Mouse (Mus musculus): ENCODE data around the gene Hcrtr1. TPM values are rescaled to one million over a fixed set of nuclear protein-coding genes. Genes with fewer than 3 reads are reported as not detected.

Gene Hcrtr1
- polyA plus RNA-seq, 1 experiment from 2014 or later: not detected

DNA sequence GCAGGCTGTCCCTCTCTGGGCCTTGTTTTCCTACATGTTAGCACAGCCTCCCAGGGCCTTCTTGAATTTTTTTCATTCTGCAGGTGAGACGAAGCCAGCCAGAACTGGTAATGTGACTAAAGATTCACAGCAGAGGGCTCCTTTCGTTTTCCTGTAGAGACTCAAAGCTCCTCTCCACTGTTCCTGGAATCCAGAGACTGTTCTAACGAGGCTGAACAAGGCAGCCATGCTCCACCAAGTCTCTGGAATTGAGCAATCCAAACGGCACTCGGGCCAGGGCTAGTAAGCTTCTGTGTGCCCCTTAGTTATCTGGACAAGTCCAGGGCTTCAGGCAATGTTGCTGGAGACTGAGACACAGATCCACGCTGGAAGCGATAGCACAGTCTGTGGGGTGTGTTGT lies 38.4 kb upstream of the Hcrtr1 start:
- no peak overlapping the region for H3K4me2 ChIP-seq (ENCODE audit: low read depth, low read length)
- WGBS: 53% methylated on average over 7 of the region's 7 CpGs
- no peaks in the 10 kb centered on the region for H3K9me3 ChIP-seq (replicated peaks; ENCODE audit: control insufficient read depth, low read length)
- H3K4me1 ChIP-seq (ENCODE audit: control insufficient read depth, insufficient read depth, low read length): peaks cover 58% of the 10 kb centered on the region
- no peak overlapping the region for H3K4me3 ChIP-seq (ENCODE audit: low read length)
- peak overlapping the region; percentile 63 for H3K27ac ChIP-seq (ENCODE audit: low read length)
- H3K27me3 ChIP-seq (ENCODE audit: control insufficient read depth, insufficient read depth, low read length): no peaks in the 10 kb centered on the region
- no peaks in the 10 kb centered on the region for H3K36me3 ChIP-seq (ENCODE audit: control insufficient read depth, insufficient read depth)
- no peak for ATAC-seq (replicated peaks; ENCODE audit: extremely low read depth, insufficient read depth, low FRiP score)
- H3K9ac ChIP-seq (ENCODE audit: low read length): 0 out of 2 replicates have a peak overlapping the region, but pooled peaks have one; percentile 3

DNA sequence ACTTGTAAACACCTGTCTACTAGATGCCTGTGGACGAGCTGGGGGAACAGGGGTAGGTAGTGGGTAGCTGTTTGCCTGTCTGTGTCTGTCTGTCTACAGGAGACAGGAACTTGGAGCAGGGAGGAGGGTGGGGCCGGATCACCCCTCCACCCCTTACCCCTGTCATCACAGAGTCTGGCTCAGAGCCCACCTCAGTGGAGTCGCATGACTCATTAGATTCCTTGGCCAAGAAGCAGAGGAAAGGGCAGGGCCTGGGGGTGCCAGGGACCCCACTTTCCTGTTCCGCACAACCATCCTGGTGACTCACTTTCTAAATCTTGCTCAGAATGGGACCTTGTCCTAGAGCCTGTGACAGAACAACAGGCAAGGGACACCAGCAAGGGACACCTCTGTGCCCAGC lies 37.9 kb upstream of the Hcrtr1 start:
- peak; percentile 47; the same call in 1 of the 2 replicates for ATAC-seq (replicated peaks; ENCODE audit: extremely low read depth, insufficient read depth, low FRiP score)
- Histone ChIP-seq H3K4me3 (ENCODE audit: low read length) (no peak overlapping the region), H3K9ac (ENCODE audit: low read length) (no peak overlapping the region), H3K4me2 (ENCODE audit: low read depth, low read length) (no peak overlapping the region), H3K27ac (ENCODE audit: low read length) (peak overlapping the region; percentile 26; the same call in 1 of the 2 replicates), H3K36me3 (ENCODE audit: control insufficient read depth, insufficient read depth) (no peaks in the 10 kb centered on the region), H3K27me3 (ENCODE audit: control insufficient read depth, insufficient read depth, low read length) (no peaks in the 10 kb centered on the region), H3K4me1 (ENCODE audit: control insufficient read depth, insufficient read depth, low read length) (peaks cover 60% of the 10 kb centered on the region), H3K9me3 (replicated peaks; ENCODE audit: control insufficient read depth, low read length) (no peaks in the 10 kb centered on the region)
- 23% methylated on average over 4 of the region's 4 CpGs for WGBS

DNA sequence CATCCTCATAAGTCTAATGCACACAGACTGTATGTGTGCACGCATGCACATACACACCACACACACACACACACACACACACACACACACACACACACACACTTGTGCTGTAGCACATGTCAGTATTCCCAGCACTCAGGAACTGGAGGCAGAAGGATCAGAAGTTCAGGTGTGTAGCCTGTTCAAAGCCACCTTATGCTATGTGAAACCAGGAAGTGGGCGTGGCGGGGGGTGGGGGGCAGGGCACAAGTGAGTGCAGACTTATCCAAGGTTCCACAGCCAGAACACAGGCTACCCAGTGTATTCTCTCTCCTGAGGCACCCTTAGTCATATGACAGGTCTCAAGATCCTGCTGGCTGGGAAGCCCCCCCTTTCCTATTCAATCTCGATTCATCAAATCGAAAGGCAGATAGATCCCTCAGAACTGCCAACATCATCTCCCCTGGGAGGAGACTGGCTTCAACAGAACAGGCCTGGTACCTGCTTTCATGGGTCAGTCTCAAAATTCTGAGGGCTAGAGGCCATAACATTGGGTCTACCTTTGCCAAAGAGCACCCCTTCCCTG lies 37.1 kb upstream of the Hcrtr1 start:
- Histone ChIP-seq H3K36me3 (ENCODE audit: control insufficient read depth, insufficient read depth) (no peaks in the 10 kb centered on the region), H3K4me2 (ENCODE audit: low read depth, low read length) (no peak overlapping the region), H3K27me3 (ENCODE audit: control insufficient read depth, insufficient read depth, low read length) (no peaks in the 10 kb centered on the region), H3K4me3 (ENCODE audit: low read length) (no peak overlapping the region), H3K9ac (ENCODE audit: low read length) (no peak overlapping the region), H3K9me3 (replicated peaks; ENCODE audit: control insufficient read depth, low read length) (no peaks in the 10 kb centered on the region), H3K4me1 (ENCODE audit: control insufficient read depth, insufficient read depth, low read length) (peaks cover 60% of the 10 kb centered on the region), H3K27ac (ENCODE audit: low read length) (no peak overlapping the region)
- 79% methylated on average over 5 of the region's 5 CpGs for WGBS
- no peak for ATAC-seq (replicated peaks; ENCODE audit: extremely low read depth, insufficient read depth, low FRiP score)

DNA sequence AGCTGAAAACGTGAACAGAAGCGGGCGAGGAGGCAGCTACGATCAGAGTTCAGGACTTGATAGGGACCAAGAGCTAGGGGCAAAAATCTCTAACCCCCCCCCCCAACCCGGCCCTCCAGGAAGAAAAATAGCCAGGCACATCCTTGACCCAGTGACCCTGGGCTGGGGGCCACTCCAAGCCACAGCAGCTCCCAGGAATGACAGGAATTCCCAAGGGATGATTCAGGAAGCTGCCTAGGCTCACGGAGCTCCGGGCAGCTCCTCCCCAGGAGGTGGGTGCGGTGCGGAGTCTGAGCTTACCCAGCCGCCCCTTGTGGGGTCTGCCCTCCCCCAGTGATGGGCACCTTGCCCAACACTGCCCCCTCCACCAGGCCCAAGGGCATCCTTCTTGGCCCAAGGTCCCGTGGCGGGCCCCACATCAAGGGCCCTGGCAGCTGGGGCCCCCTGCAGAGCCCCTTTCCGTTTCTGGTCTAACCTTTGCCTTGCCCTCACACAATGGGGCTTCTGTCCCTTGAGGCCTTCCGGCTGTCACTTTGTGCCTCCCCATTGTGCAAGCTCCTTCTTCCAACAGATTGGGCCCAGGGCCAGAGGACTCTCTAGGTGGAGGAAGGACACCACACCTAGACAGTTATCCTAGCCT lies 36.0 kb upstream of the Hcrtr1 start, which contains the start of gene Tinagl1:
TSS of gene Tinagl1 (minus strand) at position 51 of the 640 bp plus-strand sequence.
- ATAC-seq (replicated peaks; ENCODE audit: extremely low read depth, insufficient read depth, low FRiP score): no peak
- 7% methylated on average over 14 of the region's 14 CpGs for WGBS

DNA sequence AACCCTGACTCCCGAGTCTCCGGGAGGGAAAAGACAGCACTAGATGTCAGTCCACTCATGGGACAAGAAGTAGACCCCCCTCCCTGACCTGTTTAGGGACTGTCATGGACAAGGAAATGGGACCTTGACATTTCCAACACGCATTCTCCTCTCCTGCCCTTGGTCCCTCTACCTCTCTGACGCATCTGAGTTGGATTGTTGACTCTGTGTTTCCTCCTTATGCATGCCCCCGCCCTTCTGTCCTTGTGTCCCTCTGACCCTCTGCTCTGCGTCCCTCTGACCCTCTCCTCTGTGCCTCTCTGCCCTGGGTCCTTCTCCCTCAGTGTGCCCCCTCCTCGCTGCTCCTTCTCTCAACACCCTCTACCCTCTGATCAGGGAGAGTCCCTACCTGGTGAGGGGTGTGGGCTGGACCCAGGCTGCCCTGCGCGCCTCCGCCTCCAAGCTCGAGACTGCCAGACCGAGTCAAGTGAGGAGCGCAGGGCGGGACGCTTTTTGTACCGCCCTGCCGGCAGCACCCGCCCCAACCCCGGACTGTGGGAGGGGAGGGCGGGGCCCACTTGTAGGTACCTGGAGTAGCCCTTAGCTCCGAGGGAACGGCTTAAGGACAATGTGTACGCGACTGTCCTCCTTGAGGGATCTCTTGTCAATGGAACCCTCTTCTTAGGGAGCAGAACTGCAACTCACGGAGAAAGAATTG lies 35.3 kb upstream of the Hcrtr1 start:
- Histone ChIP-seq H3K9me3 (replicated peaks; ENCODE audit: control insufficient read depth, low read length) (no peaks in the 10 kb centered on the region), H3K9ac (ENCODE audit: low read length) (peak overlapping the region; percentile 72), H3K27me3 (ENCODE audit: control insufficient read depth, insufficient read depth, low read length) (no peaks in the 10 kb centered on the region), H3K4me2 (ENCODE audit: low read depth, low read length) (peak overlapping the region; percentile 66), H3K4me3 (ENCODE audit: low read length) (peak overlapping the region; percentile 50), H3K36me3 (ENCODE audit: control insufficient read depth, insufficient read depth) (no peaks in the 10 kb centered on the region), H3K4me1 (ENCODE audit: control insufficient read depth, insufficient read depth, low read length) (peaks cover 67% of the 10 kb centered on the region), H3K27ac (ENCODE audit: low read length) (peak overlapping the region; percentile 57)
- ATAC-seq (replicated peaks; ENCODE audit: extremely low read depth, insufficient read depth, low FRiP score): peak; percentile 59
- 4% methylated on average over 25 of the region's 25 CpGs for WGBS

More for the DNA sequence above, 36.0 kb upstream of the Hcrtr1 start, which contains the start of gene Tinagl1:
- Histone ChIP-seq H3K9ac (ENCODE audit: low read length) (peak within 1 kb of the TSS; percentile 72), H3K9me3 (replicated peaks; ENCODE audit: control insufficient read depth, low read length) (no peaks in the 10 kb centered on the region), H3K36me3 (ENCODE audit: control insufficient read depth, insufficient read depth) (no peaks in the 10 kb centered on the region), H3K27ac (ENCODE audit: low read length) (peak within 1 kb of the TSS; percentile 57), H3K4me3 (ENCODE audit: low read length) (peak within 1 kb of the TSS; percentile 50), H3K4me1 (ENCODE audit: control insufficient read depth, insufficient read depth, low read length) (peaks cover 67% of the 10 kb centered on the region), H3K27me3 (ENCODE audit: control insufficient read depth, insufficient read depth, low read length) (no peaks in the 10 kb centered on the region), H3K4me2 (ENCODE audit: low read depth, low read length) (peak within 1 kb of the TSS; percentile 66)

DNA sequence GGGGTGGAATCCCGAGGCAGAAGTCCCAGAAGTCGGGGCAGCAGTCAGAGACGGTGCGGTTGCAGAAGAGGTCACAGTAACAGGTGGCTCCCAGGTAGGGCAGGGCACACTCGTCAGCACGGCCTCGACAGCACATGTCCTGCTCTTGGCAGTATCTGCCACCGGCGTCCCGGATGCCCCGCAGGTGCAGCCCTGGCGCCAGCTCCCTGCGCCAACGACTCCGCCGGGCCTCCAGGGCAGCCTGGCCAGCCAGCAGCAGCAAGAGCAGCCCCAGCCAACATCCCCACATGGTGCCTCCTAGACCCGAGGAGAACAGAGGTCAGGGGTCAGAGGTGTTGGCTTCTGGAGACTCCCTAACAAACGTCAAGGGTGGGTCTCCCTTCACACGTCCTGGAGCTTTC lies 34.8 kb upstream of the Hcrtr1 start:
- H3K9ac ChIP-seq (ENCODE audit: low read length): peak overlapping the region; percentile 72
- ATAC-seq (replicated peaks; ENCODE audit: extremely low read depth, insufficient read depth, low FRiP score): no peak
- peaks cover 68% of the 10 kb centered on the region for H3K4me1 ChIP-seq (ENCODE audit: control insufficient read depth, insufficient read depth, low read length)
- peak overlapping the region; percentile 50 for H3K4me3 ChIP-seq (ENCODE audit: low read length)
- no peaks in the 10 kb centered on the region for H3K27me3 ChIP-seq (ENCODE audit: control insufficient read depth, insufficient read depth, low read length)
- H3K4me2 ChIP-seq (ENCODE audit: low read depth, low read length): peak overlapping the region; percentile 66
- 43% methylated on average over 19 of the region's 19 CpGs for WGBS
- H3K36me3 ChIP-seq (ENCODE audit: control insufficient read depth, insufficient read depth): no peaks in the 10 kb centered on the region
- no peaks in the 10 kb centered on the region for H3K9me3 ChIP-seq (replicated peaks; ENCODE audit: control insufficient read depth, low read length)
- H3K27ac ChIP-seq (ENCODE audit: low read length): peak overlapping the region; percentile 10; the same call in 1 of the 2 replicates

DNA sequence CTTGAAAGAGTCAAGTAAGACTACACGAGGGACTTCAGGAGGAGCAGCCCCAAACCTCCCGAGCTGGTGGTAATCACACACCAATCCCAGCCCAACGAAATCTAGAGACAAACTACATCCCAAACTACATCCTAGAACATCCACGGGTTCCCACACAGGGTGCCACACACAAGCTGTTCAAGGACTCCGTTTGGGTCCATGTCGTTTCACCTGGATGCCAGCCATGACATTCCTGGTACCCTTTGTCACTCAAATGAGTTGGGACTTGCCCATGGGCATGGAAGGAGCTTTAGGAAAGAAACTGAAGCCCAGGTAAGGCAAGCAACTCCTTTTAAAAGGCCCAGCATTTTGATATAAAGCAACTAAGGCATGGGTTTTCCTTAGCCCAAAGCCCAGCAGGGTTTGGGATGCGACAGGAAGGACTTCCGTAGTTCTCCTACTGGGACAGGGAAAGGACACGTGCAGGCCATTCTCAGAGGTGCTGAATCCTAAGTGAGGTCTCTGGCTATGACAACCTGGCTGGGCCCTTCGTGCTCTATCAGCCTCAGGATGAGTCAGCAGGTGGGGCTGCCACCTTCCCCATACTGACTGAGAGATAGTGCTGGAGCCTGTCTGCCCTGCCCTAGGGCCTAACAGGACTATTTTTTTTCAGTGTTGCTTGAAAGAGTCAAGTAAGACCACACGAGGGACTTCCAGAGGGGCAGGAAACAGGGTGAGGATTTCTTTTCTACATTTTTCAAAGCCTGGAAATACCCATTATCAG lies 34.1 kb upstream of the Hcrtr1 start:
- 54% methylated on average over 11 of the region's 11 CpGs for WGBS
- Histone ChIP-seq H3K9ac (ENCODE audit: low read length) (no peak overlapping the region; the same call in 1 of the 2 replicates), H3K4me1 (ENCODE audit: control insufficient read depth, insufficient read depth, low read length) (peaks cover 74% of the 10 kb centered on the region), H3K4me2 (ENCODE audit: low read depth, low read length) (peak overlapping the region; percentile 66), H3K9me3 (replicated peaks; ENCODE audit: control insufficient read depth, low read length) (no peaks in the 10 kb centered on the region), H3K27me3 (ENCODE audit: control insufficient read depth, insufficient read depth, low read length) (no peaks in the 10 kb centered on the region), H3K27ac (ENCODE audit: low read length) (peak overlapping the region; percentile 88), H3K36me3 (ENCODE audit: control insufficient read depth, insufficient read depth) (no peaks in the 10 kb centered on the region), H3K4me3 (ENCODE audit: low read length) (peak overlapping the region; percentile 50)
- ATAC-seq (replicated peaks; ENCODE audit: extremely low read depth, insufficient read depth, low FRiP score): no peak

DNA sequence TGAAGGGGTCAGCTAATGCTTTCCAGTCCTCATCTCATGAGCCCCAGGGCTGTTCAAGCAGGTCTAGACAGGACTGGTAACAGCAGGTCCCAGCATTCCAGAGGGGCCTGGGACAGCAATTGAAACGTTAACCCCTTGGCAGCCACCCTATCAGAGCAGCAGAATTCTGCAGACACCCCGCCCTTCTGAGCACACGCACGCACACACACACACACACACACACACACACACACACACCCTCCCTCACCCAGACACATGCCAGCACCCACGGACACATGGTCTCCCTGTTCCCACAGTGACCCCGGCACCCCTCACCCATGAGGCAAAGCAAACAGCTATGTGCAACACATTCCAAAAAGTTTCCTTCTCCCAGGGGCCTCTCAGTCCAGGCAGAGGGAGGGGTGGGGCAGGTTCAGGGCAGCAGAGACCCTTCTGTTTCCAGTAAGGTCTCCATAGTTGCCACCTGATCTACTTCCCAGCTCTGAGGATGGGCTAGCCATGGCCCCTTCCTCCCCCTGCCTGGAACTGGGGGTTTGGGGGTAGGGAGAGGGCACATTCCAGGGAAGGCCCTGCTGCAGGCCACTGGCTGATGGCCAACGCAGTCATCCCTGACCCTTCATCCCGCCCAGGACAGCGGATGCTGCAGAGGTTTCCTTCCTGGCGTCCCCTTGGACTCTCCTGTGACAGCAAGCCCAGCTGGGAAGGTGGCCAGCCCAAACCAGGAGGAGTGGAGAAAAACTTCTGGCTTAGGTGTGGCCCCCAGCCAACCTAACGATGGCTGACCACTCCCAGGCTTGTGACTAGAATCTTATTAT lies 33.0 kb upstream of the Hcrtr1 start:
- no peaks in the 10 kb centered on the region for H3K27me3 ChIP-seq (ENCODE audit: control insufficient read depth, insufficient read depth, low read length)
- WGBS: 9% methylated on average over 11 of the region's 11 CpGs
- peak; percentile 46; the same call in 1 of the 2 replicates for ATAC-seq (replicated peaks; ENCODE audit: extremely low read depth, insufficient read depth, low FRiP score)
- H3K9me3 ChIP-seq (replicated peaks; ENCODE audit: control insufficient read depth, low read length): no peaks in the 10 kb centered on the region
- H3K9ac ChIP-seq (ENCODE audit: low read length): peak overlapping the region; percentile 64
- H3K36me3 ChIP-seq (ENCODE audit: control insufficient read depth, insufficient read depth): no peaks in the 10 kb centered on the region
- peak overlapping the region; percentile 66 for H3K4me2 ChIP-seq (ENCODE audit: low read depth, low read length)
- H3K4me3 ChIP-seq (ENCODE audit: low read length): peak overlapping the region; percentile 21
- peaks cover 78% of the 10 kb centered on the region for H3K4me1 ChIP-seq (ENCODE audit: control insufficient read depth, insufficient read depth, low read length)
- peak overlapping the region; percentile 88 for H3K27ac ChIP-seq (ENCODE audit: low read length)

All from heart, embryonic 16.5 days (tissue).